Mouse (Mus musculus): ENCODE data around the gene Galnt11. TPM values are rescaled to one million over a fixed set of nuclear protein-coding genes. Genes with fewer than 3 reads are reported as not detected.

Galnt11 gene
- total RNA-seq, 4 experiments from 2014 or later, result 39.9 to 46.9 (median 44.8) TPM

DNA sequence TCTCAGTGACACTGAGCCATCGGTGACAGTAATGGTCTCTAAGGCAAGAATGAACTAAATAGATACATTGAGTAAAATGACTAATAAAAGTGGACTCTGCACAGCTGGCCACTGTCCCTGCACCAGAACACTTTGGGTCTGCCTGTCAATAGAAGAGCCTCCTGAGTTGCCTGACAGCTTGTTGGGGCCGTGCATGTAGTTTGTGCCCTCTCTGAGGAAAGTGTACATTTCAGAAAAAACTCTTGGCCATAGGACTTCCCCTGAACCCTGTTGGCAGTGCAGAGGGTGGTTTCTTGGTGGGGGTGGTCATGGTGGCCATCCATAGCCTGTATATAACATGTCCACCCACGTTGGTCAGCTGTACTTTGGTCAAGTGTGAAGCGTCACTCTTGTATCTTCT lies 32.8 kb downstream of the Galnt11 start:
- no peak for DNase-seq

DNA sequence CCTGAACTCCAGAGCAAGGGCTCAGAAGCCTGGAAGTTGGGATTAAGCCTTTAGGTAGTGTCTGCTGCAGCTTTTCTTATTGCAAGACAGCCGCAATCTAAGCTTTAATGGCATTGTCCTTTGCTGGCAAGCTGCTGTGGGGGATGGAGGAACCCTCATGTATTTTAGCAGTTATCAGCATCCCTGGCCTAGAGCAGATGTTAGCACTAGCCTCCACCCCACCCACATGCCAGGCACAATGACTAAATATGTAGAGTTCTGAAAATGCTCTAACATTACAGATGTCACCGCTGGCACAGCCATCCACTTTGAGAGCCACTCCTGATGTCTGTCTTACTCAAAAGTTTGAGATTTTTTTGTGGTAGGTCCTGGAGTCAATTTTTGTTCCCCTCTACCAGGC lies 35.0 kb downstream of the Galnt11 start:
- DNase-seq, result no peak

DNA sequence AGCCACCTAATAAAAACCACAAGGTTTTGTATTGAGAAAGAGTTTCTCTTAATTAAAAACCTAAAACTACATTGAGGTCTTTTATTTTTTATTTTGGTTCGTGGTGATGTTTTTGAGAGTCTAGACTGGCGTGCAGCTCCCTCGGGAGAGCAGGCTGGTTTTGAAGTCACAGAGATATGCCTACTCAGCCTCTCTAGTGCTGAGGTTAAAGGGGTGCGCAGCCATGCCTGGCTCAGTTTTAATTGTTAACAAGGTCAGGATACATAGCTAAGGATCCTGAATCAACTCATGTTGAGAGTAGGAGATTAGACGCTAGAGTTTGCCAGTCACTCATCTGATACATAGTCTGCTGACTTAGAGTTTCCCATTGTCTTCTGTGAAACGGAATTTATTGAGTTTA lies 39.7 kb downstream of the Galnt11 start:
- DNase-seq, result no peak

GRCm38 (mm10) chr5:25262266-25262665 lies 40.6 kb downstream of the Galnt11 start:
- no peak for DNase-seq

DNA sequence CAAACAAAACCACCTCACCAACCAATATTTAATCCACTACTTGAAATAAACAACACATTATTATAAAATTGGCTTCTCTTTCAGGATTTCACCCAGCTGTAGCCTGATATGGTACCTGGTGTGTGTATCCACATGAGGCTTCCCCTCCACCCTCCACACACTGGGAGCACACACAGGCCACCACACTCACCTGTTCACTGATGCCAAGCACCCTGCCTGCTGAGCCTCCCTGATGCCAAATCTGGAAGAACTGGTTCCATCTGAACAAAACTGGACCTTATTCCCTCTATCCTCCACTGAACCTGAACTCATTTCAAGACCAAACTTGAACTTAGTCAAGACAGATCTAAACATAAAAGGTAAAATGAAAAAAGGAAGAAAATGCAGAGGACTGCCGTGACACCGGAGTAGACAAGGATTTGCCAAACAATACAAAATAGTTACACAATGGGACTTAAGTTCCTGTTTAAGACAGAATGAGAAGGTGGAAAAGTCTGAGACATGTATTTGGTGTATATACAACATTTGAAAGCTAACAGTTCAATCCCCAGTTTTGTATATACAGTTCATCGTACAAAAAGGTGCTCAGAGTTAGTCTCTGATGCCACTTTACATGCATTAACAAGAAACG lies 46.7 kb downstream of the Galnt11 start:
- no peak for DNase-seq

DNA sequence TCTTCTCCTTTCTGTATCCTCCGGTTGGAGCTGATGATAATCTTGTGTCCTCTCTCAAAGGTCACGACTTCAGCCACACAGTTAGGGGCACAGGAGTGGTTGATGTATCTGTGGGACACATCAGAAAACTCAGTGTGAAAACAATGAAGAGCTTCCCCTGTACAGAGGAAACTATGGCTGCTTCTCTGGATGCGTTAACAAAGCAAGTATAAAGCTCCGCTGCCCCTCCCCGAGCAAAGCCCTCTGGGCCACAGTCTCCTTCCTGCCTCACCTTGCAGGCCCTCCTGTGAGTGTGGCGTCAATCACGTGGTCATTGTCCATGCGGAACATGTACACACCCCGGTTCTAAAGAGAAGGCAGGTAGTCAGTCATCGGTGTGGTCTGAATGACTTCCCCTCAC lies 53.9 kb downstream of the Galnt11 start:
- no peak for DNase-seq

- no peak for DNase-seq
Observed at GRCm38 (mm10) chr5:25276365-25276764, 54.7 kb downstream of the Galnt11 start.

- DNase-seq, result no peak
Observed at GRCm38 (mm10) chr5:25283988-25284387, 62.3 kb downstream of the Galnt11 start.

DNA sequence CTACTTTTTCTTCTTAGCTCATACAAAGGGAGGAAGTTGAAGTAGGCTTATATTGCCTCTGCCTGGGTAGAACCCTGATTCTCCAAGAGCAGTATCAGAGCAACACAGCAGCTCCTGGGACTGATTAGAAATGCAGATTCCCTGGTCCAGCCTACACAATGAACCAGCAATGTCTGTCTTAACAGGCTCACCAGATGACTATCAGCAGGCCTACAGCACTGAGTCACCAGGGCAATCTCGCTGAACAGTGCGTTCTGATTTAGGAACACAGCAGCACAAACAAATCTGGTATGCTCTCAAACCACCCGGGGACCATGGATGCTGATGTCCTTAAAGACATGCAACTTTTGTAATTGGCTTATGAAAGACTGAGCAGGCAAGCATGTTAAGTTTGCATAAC lies 75.1 kb downstream of the Galnt11 start:
- no peak for DNase-seq

- DNase-seq, result no peak
Observed at GRCm38 (mm10) chr5:25310226-25310625, 88.5 kb downstream of the Galnt11 start.

DNA sequence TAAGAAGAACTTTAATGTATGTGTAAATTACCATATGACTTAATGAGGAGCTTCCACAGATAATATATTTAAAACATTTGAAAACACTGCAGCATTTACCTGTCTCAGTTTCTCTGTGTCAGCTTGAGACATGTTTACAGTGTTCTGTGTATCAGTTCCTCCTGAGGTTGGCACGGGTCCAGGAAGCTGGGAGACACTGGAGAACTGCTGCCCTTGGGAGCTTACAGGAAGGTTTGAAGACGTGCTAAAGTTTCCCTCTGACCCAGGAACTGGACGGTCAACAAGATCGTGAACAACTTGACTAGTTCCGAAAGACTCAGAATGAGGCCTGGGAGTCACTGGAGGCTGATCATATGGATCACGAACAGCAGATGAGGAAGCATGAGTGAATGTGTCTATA lies 92.2 kb downstream of the Galnt11 start:
- no peak for DNase-seq

Other genes with a start within 250 kb of the Galnt11 start
- 10 to 100 TPM; 30.7 to 56.0 (median 42.9) TPM for gene Prkag2, start 121.3 kb upstream of the Galnt11 start, total RNA-seq (2022)
- gene Galntl5, start 40.4 kb upstream of the Galnt11 start, total RNA-seq (2022), result not detected
- gene E130116L18Rik, start 1.2 kb downstream of the Galnt11 start, total RNA-seq (2022), result not detected

All from adrenal gland, adult 8-10 months (tissue).